Mouse (Mus musculus) retina, adult 2 months (tissue): ENCODE results near the gene Aqp12.

Source experiments
- DNase-seq: peaks from one replicate; pipeline ENCODE4 v3.0.0-alpha.2; 2012; ENCODE audit warnings: low read depth, low spot score

Aqp12 gene

GRCm38 (mm10) chr1:93015136-93015535, 9.0 kb downstream of the Aqp12 start:
- DNase-seq = no peak

- no peak for DNase-seq
Measured at GRCm38 (mm10) chr1:93018716-93019115, 12.6 kb downstream of the Aqp12 start.

- no peak for DNase-seq
Measured at GRCm38 (mm10) chr1:93020602-93021001, 14.5 kb downstream of the Aqp12 start.

- no peak for DNase-seq
Measured at GRCm38 (mm10) chr1:93026600-93026999, 20.5 kb downstream of the Aqp12 start.

GRCm38 (mm10) chr1:93029387-93029786, 23.3 kb downstream of the Aqp12 start:
- DNase-seq = no peak

GRCm38 (mm10) chr1:93030060-93030459, 23.9 kb downstream of the Aqp12 start:
- no peak for DNase-seq

GRCm38 (mm10) chr1:93031199-93031598, 25.1 kb downstream of the Aqp12 start:
- no peak for DNase-seq

- DNase-seq = no peak
Measured at GRCm38 (mm10) chr1:93033989-93034388, 27.9 kb downstream of the Aqp12 start.

- no peak for DNase-seq
Measured at GRCm38 (mm10) chr1:93035981-93036380, 29.8 kb downstream of the Aqp12 start.

GRCm38 (mm10) chr1:93046153-93046789, 40.1 kb downstream of the Aqp12 start:
- DNase-seq = no peak

GRCm38 (mm10) chr1:93050071-93050470, 43.9 kb downstream of the Aqp12 start:
- no peak for DNase-seq

- DNase-seq = no peak
Measured at GRCm38 (mm10) chr1:93051124-93051833, 45.1 kb downstream of the Aqp12 start.
